ENCODE assay signal across 10 mouse cellular contexts in genomic region chr14:122473211-122473751, GRCm38 (mm10). TPM values are rescaled to one million over a fixed set of nuclear protein-coding genes. Genes with fewer than 3 reads are reported as not detected.
A peak's percentile ranks its signal among the peaks of the same experiment; 100 is the strongest.
DNase-seq lines count a peak whose midpoint lies in the region; ATAC-seq lines count a peak whose summit lies in the region.
"Had no signal": no experiment of that assay in that cellular context is flagged by ENCODE, and none has a peak within 500 bp of the region (broad histone marks: within the 10 kb centered on the region; RNA-seq: fewer than 3 reads in every experiment).

No protein-coding gene starts in this region.

- ATAC-seq in midbrain, embryonic 14.5 days (ENCODE audit: low FRiP score, low TSS enrichment) = no peak
- ATAC-seq in heart, embryonic 11.5 days (replicated peaks; ENCODE audit: insufficient number of reproducible peaks, low FRiP score, low TSS enrichment) = no peak
- ATAC-seq in megakaryocyte progenitor cell, adult 5-6 weeks (replicated peaks; ENCODE audit: poor library complexity) = no peak

- peaks cover 64% of the 10 kb centered on the region for H3K4me1 ChIP-seq in hindbrain, embryonic 10.5 days (replicated peaks)
- H3K4me1 ChIP-seq in midbrain, embryonic 14.5 days (ENCODE audit: control insufficient read depth, insufficient read depth, low read length) = no peaks in the 10 kb centered on the region
- peaks cover 17% of the 10 kb centered on the region for H3K4me1 ChIP-seq in heart, embryonic 11.5 days (ENCODE audit: control insufficient read depth, insufficient read depth, low read length)

- peak overlapping the region; percentile 81 for H3K4me3 ChIP-seq in hindbrain, embryonic 10.5 days
- H3K4me3 ChIP-seq in midbrain, embryonic 14.5 days (replicated peaks; ENCODE audit: low read depth, low read length) = peak overlapping the region; percentile 52; the same call in 1 of the 2 replicates
- H3K4me3 ChIP-seq in heart, embryonic 11.5 days (ENCODE audit: low read depth, low read length) = no peak overlapping the region

- H3K4me2 ChIP-seq in midbrain, embryonic 14.5 days (ENCODE audit: low read length) = peak overlapping the region; percentile 56
- no peak overlapping the region for H3K4me2 ChIP-seq in heart, embryonic 11.5 days

- DNase-seq in R1 (ENCODE audit: low read depth, low spot score) = peak; percentile 22
- DNase-seq in cerebellum, postnatal 36 days = peak; percentile 30 to 53
- DNase-seq in hindbrain, embryonic 10.5 days (ENCODE audit: low spot score) = peak; percentile 56
- DNase-seq in midbrain, embryonic 14.5 days = no peak
- no peak for DNase-seq in kidney, postnatal 25 days
- no peak for DNase-seq in frontal cortex, postnatal 36 days (ENCODE audit: low spot score in 2 of 2)

- 1% methylated on average over 17 of the region's 17 CpGs for WGBS in hindbrain, embryonic 10.5 days
- WGBS in midbrain, embryonic 14.5 days = 5% methylated on average over 17 of the region's 17 CpGs
- WGBS in heart, embryonic 11.5 days (ENCODE audit: insufficient replicate concordance) = 1% methylated on average over 17 of the region's 17 CpGs

- peaks cover 12% of the 10 kb centered on the region for H3K36me3 ChIP-seq in hindbrain, embryonic 10.5 days
- no peaks in the 10 kb centered on the region for H3K36me3 ChIP-seq in midbrain, embryonic 14.5 days (ENCODE audit: control insufficient read depth, insufficient read depth, low read length)
- no peaks in the 10 kb centered on the region for H3K36me3 ChIP-seq in heart, embryonic 11.5 days (ENCODE audit: control insufficient read depth, insufficient read depth, low read length)

- H3K27ac ChIP-seq in hindbrain, embryonic 10.5 days = peak overlapping the region; percentile 97
- H3K27ac ChIP-seq in midbrain, embryonic 14.5 days (replicated peaks; ENCODE audit: low read depth, low read length) = peak overlapping the region; percentile 79
- no peak overlapping the region for H3K27ac ChIP-seq in heart, embryonic 11.5 days (ENCODE audit: low read depth, low read length)

- peak overlapping the region; percentile 32; the same call in 1 of the 2 replicates for H3K9ac ChIP-seq in midbrain, embryonic 14.5 days (replicated peaks; ENCODE audit: low read length)
- no peak overlapping the region for H3K9ac ChIP-seq in heart, embryonic 11.5 days (ENCODE audit: low read depth, low read length)

- H3K27me3 ChIP-seq in hindbrain, embryonic 10.5 days (ENCODE audit: insufficient read depth, poor library complexity, severe bottlenecking) = peaks cover 99% of the 10 kb centered on the region
- H3K27me3 ChIP-seq in midbrain, embryonic 14.5 days (ENCODE audit: control insufficient read depth, insufficient read depth, low read length) = peaks cover 60% of the 10 kb centered on the region
- H3K27me3 ChIP-seq in heart, embryonic 11.5 days (ENCODE audit: control insufficient read depth, insufficient read depth, low read length) = peaks cover 97% of the 10 kb centered on the region

- no peaks in the 10 kb centered on the region for H3K9me3 ChIP-seq in hindbrain, embryonic 10.5 days
- H3K9me3 ChIP-seq in midbrain, embryonic 14.5 days (ENCODE audit: control insufficient read depth, low read length) = no peaks in the 10 kb centered on the region
- no peaks in the 10 kb centered on the region for H3K9me3 ChIP-seq in heart, embryonic 11.5 days (replicated peaks; ENCODE audit: control insufficient read depth, low read length)

RNA-seq across cellular contexts. Expression of gene Zic2, which starts 2.0 kb away (rescaled TPM):
- polyA plus RNA-seq in hindbrain, embryonic 10.5 days (2016; fragmentation: Nextera tagmentation; extraction: Ambion mirVana) = 7.2 and 10.1 TPM in 2 replicates
- 10.3 and 10.8 TPM in 2 replicates for polyA plus RNA-seq in midbrain, embryonic 14.5 days (2014; fragmentation: Nextera tagmentation; extraction: Ambion mirVana)
- 0.07 TPM in 1 of 2 replicates, not detected in the other for polyA plus RNA-seq in heart, embryonic 11.5 days (2014; fragmentation: Nextera tagmentation; extraction: Ambion mirVana)
- not detected in 2 replicates for total RNA-seq in megakaryocyte progenitor cell, adult 5-6 weeks (2015)
- not detected in 2 replicates for total RNA-seq in megakaryocyte progenitor cell, adult 5-6 weeks (2017)
- polyA plus RNA-seq: small intestine, adult 2 months had no signal

RNA-seq across cellular contexts. Expression of gene Zic5, which starts 7.8 kb away (rescaled TPM):
- 16.5 and 20.3 TPM in 2 replicates for polyA plus RNA-seq in hindbrain, embryonic 10.5 days (2016; fragmentation: Nextera tagmentation; extraction: Ambion mirVana)
- 9.9 and 14.9 TPM in 2 replicates for polyA plus RNA-seq in midbrain, embryonic 14.5 days (2014; fragmentation: Nextera tagmentation; extraction: Ambion mirVana)
- 0.16 TPM in 1 of 2 replicates, not detected in the other for polyA plus RNA-seq in heart, embryonic 11.5 days (2014; fragmentation: Nextera tagmentation; extraction: Ambion mirVana)
- total RNA-seq in megakaryocyte progenitor cell, adult 5-6 weeks (2015) = not detected in 2 replicates
- total RNA-seq in megakaryocyte progenitor cell, adult 5-6 weeks (2017) = not detected in 2 replicates
- polyA plus RNA-seq: small intestine, adult 2 months had no signal

RNA-seq across cellular contexts. Expression of gene Gm10837, which starts 17.1 kb away (rescaled TPM):
- polyA plus RNA-seq in hindbrain, embryonic 10.5 days (2016; fragmentation: Nextera tagmentation; extraction: Ambion mirVana) = 0.24 and 0.29 TPM in 2 replicates
- polyA plus RNA-seq in midbrain, embryonic 14.5 days (2014; fragmentation: Nextera tagmentation; extraction: Ambion mirVana) = 0.38 and 0.72 TPM in 2 replicates
- polyA plus RNA-seq in heart, embryonic 11.5 days (2014; fragmentation: Nextera tagmentation; extraction: Ambion mirVana) = 0.10 TPM in 1 of 2 replicates, not detected in the other
- not detected in 2 replicates for total RNA-seq in megakaryocyte progenitor cell, adult 5-6 weeks (2015)
- total RNA-seq in megakaryocyte progenitor cell, adult 5-6 weeks (2017) = not detected in 2 replicates
- total RNA-seq: left cerebral cortex, adult 2 months had no signal
- polyA plus RNA-seq: small intestine, adult 2 months had no signal

RNA-seq across cellular contexts. Expression of gene Gm5089, which starts 22.4 kb away (rescaled TPM):
- polyA plus RNA-seq in hindbrain, embryonic 10.5 days (2016; fragmentation: Nextera tagmentation; extraction: Ambion mirVana) = 1.9 and 2.4 TPM in 2 replicates
- polyA plus RNA-seq in midbrain, embryonic 14.5 days (2014; fragmentation: Nextera tagmentation; extraction: Ambion mirVana) = 0.70 and 0.75 TPM in 2 replicates
- not detected in 2 replicates for polyA plus RNA-seq in heart, embryonic 11.5 days (2014; fragmentation: Nextera tagmentation; extraction: Ambion mirVana)
- not detected in 2 replicates for total RNA-seq in megakaryocyte progenitor cell, adult 5-6 weeks (2015)
- total RNA-seq in megakaryocyte progenitor cell, adult 5-6 weeks (2017) = not detected in 2 replicates
- polyA plus RNA-seq: small intestine, adult 2 months had no signal

Comparison
In these comparisons a context has a peak if more than half of its experiments do, and no peak if none do; other contexts are left out.
1. DNase-seq: peak in R1 (single experiment), cerebellum, postnatal 36 days (2 of 2) and hindbrain, embryonic 10.5 days (single experiment); none in midbrain, embryonic 14.5 days (single experiment), kidney, postnatal 25 days (0 of 2) and frontal cortex, postnatal 36 days (0 of 2).